ENCODE assay signal across 12 mouse cellular contexts in the genomic region with DNA sequence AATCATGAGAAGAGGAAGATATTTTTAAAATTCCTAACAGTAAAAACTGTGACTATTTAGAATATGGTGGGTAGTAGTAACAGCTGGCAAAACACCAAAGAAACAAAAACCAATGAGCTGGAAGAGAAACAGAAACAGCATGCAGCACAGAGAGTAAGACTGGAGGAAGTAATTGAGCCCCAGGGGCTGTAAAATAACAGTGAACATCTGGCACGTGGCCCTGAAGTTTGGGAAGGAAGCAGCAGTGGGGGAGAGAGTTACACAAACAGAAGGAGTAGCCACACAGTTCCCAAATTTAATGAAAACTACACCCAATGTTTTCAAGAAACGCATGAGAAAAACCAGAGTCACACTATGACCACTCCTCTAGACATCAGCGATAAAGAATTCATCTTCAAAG. TPM values are rescaled to one million over a fixed set of nuclear protein-coding genes. Genes with fewer than 3 reads are reported as not detected.
DNase-seq lines count a peak whose midpoint lies in the region; ATAC-seq lines count a peak whose summit lies in the region.
"Had no signal": no experiment of that assay in that cellular context is flagged by ENCODE, and none has a peak within 500 bp of the region (broad histone marks: within the 10 kb centered on the region; RNA-seq: fewer than 3 reads in every experiment).

No protein-coding gene starts in this region.

- no peak for ATAC-seq in heart, embryonic 12.5 days (ENCODE audit: insufficient number of reproducible peaks, low FRiP score)
- ATAC-seq in limb, embryonic 13.5 days (ENCODE audit: low FRiP score, low read depth) = peak; percentile 66; the same call in 1 of the 2 replicates
- ATAC-seq in embryonic facial prominence, embryonic 11.5 days (replicated peaks; ENCODE audit: insufficient number of reproducible peaks, low FRiP score, low TSS enrichment, low read depth) = no peak
- ATAC-seq in erythroblast, adult 5-6 weeks (replicated peaks; ENCODE audit: low FRiP score, poor library complexity, severe bottlenecking) = no peak
- ATAC-seq: hindbrain, embryonic 16.5 days; midbrain, embryonic 13.5 days had no signal

- no peak overlapping the region for H3K9ac ChIP-seq in heart, embryonic 12.5 days
- no peak overlapping the region for H3K9ac ChIP-seq in limb, embryonic 13.5 days
- H3K9ac ChIP-seq in embryonic facial prominence, embryonic 11.5 days (replicated peaks; ENCODE audit: low read length) = no peak overlapping the region
- H3K9ac ChIP-seq: liver, embryonic 14.5 days; midbrain, embryonic 13.5 days had no signal

- no peak overlapping the region for H3K27ac ChIP-seq in heart, embryonic 12.5 days (ENCODE audit: poor library complexity, severe bottlenecking)
- peak overlapping the region; percentile 2; the same call in 1 of the 2 replicates for H3K27ac ChIP-seq in limb, embryonic 13.5 days
- H3K27ac ChIP-seq in limb, embryonic 10.5 days = no peak overlapping the region
- H3K27ac ChIP-seq in embryonic facial prominence, embryonic 11.5 days (replicated peaks; ENCODE audit: low read depth, low read length) = no peak overlapping the region
- H3K27ac ChIP-seq: liver, embryonic 14.5 days; midbrain, embryonic 13.5 days had no signal

- 0 out of 2 replicates have a peak, but pooled peaks cover 13% of the 10 kb centered on the region for H3K27me3 ChIP-seq in heart, embryonic 12.5 days (replicated peaks)
- H3K27me3 ChIP-seq in limb, embryonic 13.5 days = no peaks in the 10 kb centered on the region
- no peaks in the 10 kb centered on the region for H3K27me3 ChIP-seq in limb, embryonic 10.5 days (ENCODE audit: low read depth, poor library complexity, severe bottlenecking)
- no peaks in the 10 kb centered on the region for H3K27me3 ChIP-seq in embryonic facial prominence, embryonic 11.5 days (ENCODE audit: control insufficient read depth, insufficient read depth, low read length)
- H3K27me3 ChIP-seq: midbrain, embryonic 13.5 days had no signal

- H3K4me2 ChIP-seq in heart, embryonic 12.5 days = no peak overlapping the region
- no peak overlapping the region for H3K4me2 ChIP-seq in limb, embryonic 13.5 days (replicated peaks)
- H3K4me2 ChIP-seq in embryonic facial prominence, embryonic 11.5 days (ENCODE audit: low read depth, low read length) = no peak overlapping the region
- H3K4me2 ChIP-seq: midbrain, embryonic 13.5 days had no signal

- DNase-seq in heart, adult 9 months (ENCODE audit: low spot score in 2 of 2) = peak; percentile 12 to 27
- no peak for DNase-seq in limb, embryonic 10.5 days (ENCODE audit: low spot score)
- DNase-seq in embryonic facial prominence, embryonic 11.5 days (ENCODE audit: low spot score) = peak; percentile 63
- DNase-seq in spleen, postnatal 10 days (ENCODE audit: low spot score in 2 of 2) = no peak
- DNase-seq: cerebellum, adult 9-10 months; gastrocnemius, postnatal 36 days had no signal

- no peak overlapping the region for H3K4me3 ChIP-seq in heart, embryonic 12.5 days
- H3K4me3 ChIP-seq in limb, embryonic 13.5 days = no peak overlapping the region
- H3K4me3 ChIP-seq in limb, embryonic 10.5 days = no peak overlapping the region
- no peak overlapping the region for H3K4me3 ChIP-seq in embryonic facial prominence, embryonic 11.5 days (ENCODE audit: low read depth, low read length)
- H3K4me3 ChIP-seq: midbrain, embryonic 13.5 days had no signal

- no peaks in the 10 kb centered on the region for H3K36me3 ChIP-seq in heart, embryonic 12.5 days
- peaks cover 33% of the 10 kb centered on the region for H3K36me3 ChIP-seq in limb, embryonic 13.5 days
- peaks cover 39% of the 10 kb centered on the region for H3K36me3 ChIP-seq in limb, embryonic 10.5 days
- H3K36me3 ChIP-seq in embryonic facial prominence, embryonic 11.5 days (replicated peaks; ENCODE audit: control insufficient read depth, insufficient read depth, low read depth, low read length) = no peaks in the 10 kb centered on the region
- H3K36me3 ChIP-seq: midbrain, embryonic 13.5 days had no signal

- H3K9me3 ChIP-seq in heart, embryonic 12.5 days (replicated peaks) = no peaks in the 10 kb centered on the region
- H3K9me3 ChIP-seq in limb, embryonic 13.5 days = no peaks in the 10 kb centered on the region
- no peaks in the 10 kb centered on the region for H3K9me3 ChIP-seq in limb, embryonic 10.5 days (replicated peaks)
- H3K9me3 ChIP-seq in embryonic facial prominence, embryonic 11.5 days (replicated peaks; ENCODE audit: control insufficient read depth, low read length) = no peaks in the 10 kb centered on the region
- H3K9me3 ChIP-seq: midbrain, embryonic 13.5 days had no signal

- no peaks in the 10 kb centered on the region for H3K4me1 ChIP-seq in heart, embryonic 12.5 days (replicated peaks)
- peaks cover 15% of the 10 kb centered on the region for H3K4me1 ChIP-seq in limb, embryonic 13.5 days
- H3K4me1 ChIP-seq in limb, embryonic 10.5 days = peaks cover 11% of the 10 kb centered on the region; the same call in 1 of the 2 replicates
- H3K4me1 ChIP-seq in embryonic facial prominence, embryonic 11.5 days (ENCODE audit: control insufficient read depth, insufficient read depth, low read length) = no peaks in the 10 kb centered on the region

- WGBS in heart, embryonic 12.5 days = 35% methylated on average over 3 of the region's 3 CpGs
- WGBS in limb, embryonic 13.5 days = 27% methylated on average over 3 of the region's 3 CpGs
- 41% methylated on average over 3 of the region's 3 CpGs for WGBS in limb, embryonic 10.5 days
- 31% methylated on average over 3 of the region's 3 CpGs for WGBS in embryonic facial prominence, embryonic 11.5 days

RNA-seq across cellular contexts. Expression of gene Sned1, which starts 31.6 kb away (rescaled TPM):
- polyA plus RNA-seq in heart, embryonic 12.5 days (2016; fragmentation: Nextera tagmentation; extraction: Ambion mirVana) = 7.2 and 8.1 TPM in 2 replicates
- polyA plus RNA-seq in limb, embryonic 13.5 days (2015; fragmentation: Nextera tagmentation; extraction: Ambion mirVana) = 32.1 and 47.5 TPM in 2 replicates
- 12.0 and 27.8 TPM in 2 replicates for polyA plus RNA-seq in limb, embryonic 10.5 days (2016; fragmentation: Nextera tagmentation; extraction: Ambion mirVana)
- 5.3 and 5.6 TPM in 2 replicates for polyA plus RNA-seq in embryonic facial prominence, embryonic 11.5 days (2014; fragmentation: Nextera tagmentation; extraction: Ambion mirVana)
- total RNA-seq in erythroblast, adult 5-6 weeks (2015; ENCODE audit: low replicate concordance) = 0.63 and 1.7 TPM in 2 replicates
- 0.09 TPM in 1 of 2 replicates, not detected in the other for total RNA-seq in erythroblast, adult 5-6 weeks (2017; ENCODE audit: low replicate concordance)

RNA-seq across cellular contexts. Expression of gene Mterf4, which starts 38.5 kb away (rescaled TPM):
- polyA plus RNA-seq in heart, embryonic 12.5 days (2016; fragmentation: Nextera tagmentation; extraction: Ambion mirVana) = 20.2 and 20.7 TPM in 2 replicates
- polyA plus RNA-seq in limb, embryonic 13.5 days (2015; fragmentation: Nextera tagmentation; extraction: Ambion mirVana) = 35.1 and 38.0 TPM in 2 replicates
- polyA plus RNA-seq in limb, embryonic 10.5 days (2016; fragmentation: Nextera tagmentation; extraction: Ambion mirVana) = 39.4 and 44.2 TPM in 2 replicates
- polyA plus RNA-seq in embryonic facial prominence, embryonic 11.5 days (2014; fragmentation: Nextera tagmentation; extraction: Ambion mirVana) = 32.5 and 34.9 TPM in 2 replicates
- 7.5 and 8.4 TPM in 2 replicates for total RNA-seq in erythroblast, adult 5-6 weeks (2015; ENCODE audit: low replicate concordance)
- total RNA-seq in erythroblast, adult 5-6 weeks (2017; ENCODE audit: low replicate concordance) = 2.3 and 11.3 TPM in 2 replicates

Comparison
In these comparisons a context has a peak if more than half of its experiments do, and no peak if none do; other contexts are left out.
1. DNase-seq: peak in heart, adult 9 months (2 of 2) and embryonic facial prominence, embryonic 11.5 days (single experiment); none in limb, embryonic 10.5 days (single experiment) and spleen, postnatal 10 days (0 of 2).